Mouse (Mus musculus): Measurements from ENCODE around the gene Dusp1.

The Dusp1 gene

GRCm38 (mm10) chr17:26584063-26584462, 22.1 kb upstream of the Dusp1 start:
- no peak for DNase-seq (ENCODE audit: low spot score in 2 of 2)

- no peak for DNase-seq (ENCODE audit: low spot score in 2 of 2)
These were observed 21.7 kb upstream of the Dusp1 start for GRCm38 (mm10) chr17:26583606-26584005.

- DNase-seq (ENCODE audit: low spot score in 2 of 2), result no peak
These were observed 21.1 kb upstream of the Dusp1 start for GRCm38 (mm10) chr17:26583056-26583455.

- DNase-seq (ENCODE audit: low spot score in 2 of 2), result no peak
These were observed 20.4 kb upstream of the Dusp1 start for GRCm38 (mm10) chr17:26582297-26582696.

- no peak for DNase-seq (ENCODE audit: low spot score in 2 of 2)
These were observed 19.0 kb upstream of the Dusp1 start for GRCm38 (mm10) chr17:26580873-26581401.

DNA sequence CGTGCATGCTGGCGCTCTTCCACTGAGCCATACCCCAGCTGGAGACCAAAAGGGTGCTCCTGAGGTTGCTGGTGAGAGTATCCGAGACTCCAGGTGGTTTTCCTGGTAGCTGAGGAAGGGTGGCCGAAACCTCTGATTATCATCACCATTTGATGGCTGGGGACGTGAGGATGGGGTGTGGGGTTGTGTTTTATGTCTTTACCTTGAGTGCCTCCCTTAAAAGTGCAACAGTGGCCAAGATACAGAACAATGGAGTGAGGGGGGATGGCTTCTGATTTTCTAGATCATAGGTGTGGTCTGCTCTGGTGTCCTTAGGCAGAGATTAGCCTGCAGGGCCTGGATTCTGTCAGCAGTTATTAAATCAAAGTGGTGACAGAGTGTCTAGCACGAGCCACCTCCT, 17.5 kb upstream of the Dusp1 start:
- no peak for DNase-seq (ENCODE audit: low spot score in 2 of 2)

GRCm38 (mm10) chr17:26578771-26579170, 16.8 kb upstream of the Dusp1 start:
- DNase-seq (ENCODE audit: low spot score in 2 of 2), result no peak

GRCm38 (mm10) chr17:26578162-26578561, 16.2 kb upstream of the Dusp1 start:
- no peak for DNase-seq (ENCODE audit: low spot score in 2 of 2)

DNA sequence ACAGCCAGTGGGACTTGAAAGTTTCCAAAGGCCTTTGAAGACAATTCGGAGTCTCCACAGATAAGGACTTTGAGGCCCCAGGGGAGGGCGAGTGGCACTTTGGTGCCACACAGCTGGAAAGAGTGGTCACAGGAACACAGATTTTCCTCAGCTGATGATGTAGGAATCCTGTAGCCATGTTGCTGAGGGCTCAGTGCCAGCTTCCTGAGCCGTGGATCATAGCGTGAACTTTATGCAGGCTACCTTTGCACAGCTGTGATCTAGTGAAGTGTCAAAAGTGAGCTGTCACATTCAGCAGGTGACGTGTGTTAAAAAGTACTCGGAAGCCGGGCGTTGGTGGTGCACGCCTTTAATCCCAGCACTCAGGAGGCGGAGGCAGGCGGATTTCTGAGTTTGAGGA, 15.4 kb upstream of the Dusp1 start:
- no peak for DNase-seq (ENCODE audit: low spot score in 2 of 2)

DNA sequence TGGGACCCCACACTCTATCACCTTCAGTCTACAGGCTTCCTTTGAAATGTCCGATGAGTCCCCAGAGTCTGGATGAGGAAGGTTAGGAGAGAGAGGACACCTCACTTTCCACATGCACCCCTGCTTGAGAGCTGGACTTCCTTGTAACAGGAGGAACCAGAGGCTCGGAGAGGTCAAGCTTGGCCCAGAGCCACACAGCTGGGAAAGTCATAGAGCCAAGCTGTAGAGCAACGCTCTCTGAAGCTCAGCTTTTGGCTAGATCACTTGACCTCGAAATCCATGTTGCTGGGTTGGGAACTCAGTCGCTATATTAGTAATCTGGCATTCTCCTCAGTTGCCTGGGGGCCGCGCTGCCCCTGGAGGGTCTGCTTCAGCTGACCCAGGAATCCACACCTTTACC, 14.9 kb upstream of the Dusp1 start:
- DNase-seq (ENCODE audit: low spot score in 2 of 2), result peak in 1 of 2 experiments; percentile 70

DNA sequence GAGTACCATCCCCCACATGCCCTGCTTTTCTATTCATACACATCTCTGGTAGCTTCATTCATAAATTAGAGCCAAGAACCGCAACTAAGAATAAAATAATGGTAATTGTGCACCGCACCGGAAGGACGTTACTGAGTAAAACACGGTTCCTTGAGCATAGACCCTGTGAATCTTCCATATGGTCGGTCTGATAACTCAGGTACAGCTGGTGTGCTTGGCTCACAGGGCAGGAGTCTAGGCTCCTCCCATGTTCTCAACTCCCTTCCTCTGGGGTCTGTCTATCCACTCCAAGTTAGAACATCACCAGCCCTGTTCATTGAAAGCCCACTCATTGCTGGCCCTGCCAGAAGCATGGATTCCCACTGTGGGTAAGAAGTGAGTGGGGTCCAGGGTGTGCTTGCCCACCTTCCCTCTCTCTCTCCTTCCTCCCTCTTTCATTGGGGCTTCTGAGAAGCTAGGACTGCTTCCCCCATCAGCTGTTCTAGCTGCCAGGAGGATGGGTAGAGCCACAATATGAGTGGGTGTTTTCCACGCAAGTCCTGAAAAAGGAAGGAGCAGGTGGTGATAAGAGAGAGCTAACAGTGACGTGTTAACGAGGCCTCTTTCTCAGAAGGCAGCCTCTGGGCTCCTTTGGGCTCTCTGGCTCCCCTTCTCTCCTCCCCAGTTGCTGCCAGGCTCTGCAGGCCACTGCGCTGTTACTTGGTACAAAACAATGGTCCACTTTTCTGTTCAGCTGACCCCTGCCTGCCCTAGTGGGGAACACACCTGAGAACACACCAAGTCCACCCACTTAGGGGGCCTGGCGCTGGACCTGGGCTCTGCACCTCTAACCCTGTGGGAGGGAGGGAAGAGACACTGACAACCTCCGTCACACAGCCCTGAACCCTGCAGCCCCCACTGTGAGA, 14.1 kb upstream of the Dusp1 start:
- DNase-seq (ENCODE audit: low spot score in 2 of 2), result no peak

DNA sequence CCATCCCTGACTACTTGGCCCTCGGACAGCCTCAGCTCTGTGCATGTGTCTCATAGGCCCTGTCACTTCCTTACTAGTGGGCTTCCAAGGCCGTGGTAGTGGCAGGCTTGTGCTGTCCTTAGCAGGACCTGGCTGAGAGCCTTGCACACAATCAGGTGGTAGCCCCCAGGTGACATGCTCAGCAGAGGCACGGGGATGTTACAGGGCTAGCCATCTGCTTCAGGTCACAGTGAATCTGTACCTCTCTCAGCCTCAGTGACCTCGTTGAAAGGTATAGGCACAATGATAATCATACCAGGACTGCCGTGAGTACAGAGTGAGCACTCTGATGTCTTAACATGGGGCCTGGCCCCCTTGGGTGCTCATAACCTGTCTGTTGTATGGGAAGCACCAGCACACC, 12.8 kb upstream of the Dusp1 start:
- DNase-seq (ENCODE audit: low spot score in 2 of 2), result no peak

- no peak for DNase-seq (ENCODE audit: low spot score in 2 of 2)
These were observed 12.2 kb upstream of the Dusp1 start for GRCm38 (mm10) chr17:26574118-26574517.

- DNase-seq (ENCODE audit: low spot score in 2 of 2), result no peak
These were observed 10.3 kb upstream of the Dusp1 start for GRCm38 (mm10) chr17:26572265-26572664.

GRCm38 (mm10) chr17:26571377-26571776, 9.4 kb upstream of the Dusp1 start:
- DNase-seq (ENCODE audit: low spot score in 2 of 2), result peak in 1 of 2 experiments; percentile 81

DNA sequence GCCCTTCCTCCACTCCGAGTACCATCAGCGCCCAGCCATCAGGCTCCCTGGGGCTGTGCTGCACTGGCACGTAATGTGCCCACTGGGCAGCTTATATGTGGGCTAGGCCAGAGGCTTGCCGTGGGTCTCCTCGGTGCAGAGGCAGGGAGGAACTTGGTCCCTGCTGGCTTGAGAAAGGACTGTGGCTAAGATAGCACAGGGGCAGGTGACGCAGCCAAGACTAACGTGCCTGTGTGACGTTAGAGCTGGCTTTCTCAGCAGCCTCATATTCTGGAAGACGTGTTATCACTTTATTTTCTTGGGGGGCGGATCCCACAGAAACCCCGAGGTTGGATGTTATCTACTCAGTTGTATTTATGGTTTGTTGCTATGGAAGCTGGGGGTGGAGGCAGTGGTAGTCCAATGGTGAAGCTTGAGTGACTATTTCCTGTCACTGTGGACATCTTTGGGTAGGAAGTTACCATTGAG, 8.8 kb upstream of the Dusp1 start:
- no peak for DNase-seq (ENCODE audit: low spot score in 2 of 2)

GRCm38 (mm10) chr17:26569594-26570350, 7.8 kb upstream of the Dusp1 start:
- no peak for DNase-seq (ENCODE audit: low spot score in 2 of 2)

DNA sequence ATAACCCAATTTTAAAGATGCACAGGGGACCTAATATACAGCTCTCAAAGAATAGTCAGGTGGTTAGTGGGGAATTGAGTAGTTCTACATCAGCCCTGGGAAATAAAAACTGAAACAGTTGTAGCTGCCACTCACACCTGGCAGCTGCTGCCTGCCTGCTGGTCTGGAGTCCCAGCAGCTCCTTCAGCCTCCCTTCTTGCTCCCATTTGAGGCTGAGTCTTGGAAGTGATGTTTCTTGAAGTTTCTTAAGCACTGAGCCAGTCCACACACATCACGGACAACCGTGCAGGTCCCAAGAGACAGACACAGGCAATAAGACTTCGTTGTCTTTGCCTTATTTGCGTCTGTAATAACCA, 5.9 kb upstream of the Dusp1 start:
- DNase-seq (ENCODE audit: low spot score in 2 of 2), result no peak

DNA sequence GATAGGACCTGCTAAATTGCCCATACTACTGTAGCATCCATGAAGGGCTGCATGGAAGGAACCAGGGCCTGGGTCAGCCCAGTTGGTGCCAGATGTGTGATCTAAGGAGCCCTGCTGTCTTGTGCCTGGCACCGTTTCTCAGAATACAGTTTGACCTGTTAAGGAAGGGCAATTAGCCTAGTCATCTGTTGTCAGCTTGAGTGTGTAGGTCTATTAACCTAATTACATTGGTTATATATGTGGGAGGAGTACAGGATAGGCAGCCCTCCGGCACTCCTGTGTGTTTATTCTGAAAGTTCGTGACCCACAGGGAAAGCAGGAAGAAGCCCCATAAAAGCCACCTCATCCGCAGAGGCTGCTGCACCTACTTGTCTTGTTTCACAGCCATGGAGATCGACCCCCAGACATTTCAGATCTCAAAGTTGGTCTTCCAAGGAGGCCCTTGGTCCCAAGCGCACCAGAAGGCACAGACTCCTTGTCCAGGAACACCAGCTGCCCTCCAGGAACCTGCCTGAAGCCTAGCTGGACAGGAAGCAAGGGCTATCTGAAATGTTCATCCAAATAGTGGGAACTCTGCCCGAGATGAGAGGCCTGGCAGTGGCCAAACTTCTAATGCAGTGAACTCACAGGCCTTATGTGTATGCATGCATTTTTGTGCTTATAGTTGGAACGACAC, 5.4 kb upstream of the Dusp1 start:
- DNase-seq (ENCODE audit: low spot score in 2 of 2), result no peak

DNA sequence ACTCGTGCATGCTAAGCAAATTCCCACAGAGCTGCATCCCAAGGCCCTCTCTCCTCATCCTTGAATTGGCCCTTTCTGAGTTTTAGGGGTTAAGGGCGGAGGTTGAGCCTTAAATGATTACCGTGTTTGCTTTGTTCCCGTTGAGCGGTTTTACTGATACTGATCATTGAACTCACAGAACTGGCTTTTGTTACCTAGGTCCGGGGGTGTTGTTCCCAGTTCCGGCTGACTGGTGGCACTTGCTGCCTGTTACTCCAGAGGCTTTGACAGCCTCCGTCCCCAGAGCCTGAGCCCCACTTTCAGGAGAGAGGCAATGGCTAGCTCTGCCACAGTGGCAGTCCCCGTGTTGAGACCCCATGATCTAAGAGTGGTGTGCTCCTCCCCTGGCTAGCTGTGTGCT, 2.5 kb upstream of the Dusp1 start:
- peak in 1 of 2 experiments; percentile 45 for DNase-seq (ENCODE audit: low spot score in 2 of 2)

- no peak for DNase-seq (ENCODE audit: low spot score in 2 of 2)
These were observed 1.5 kb upstream of the Dusp1 start for GRCm38 (mm10) chr17:26563476-26563875.

GRCm38 (mm10) chr17:26562292-26562691, 364 bp upstream of the Dusp1 start:
- no peak for DNase-seq (ENCODE audit: low spot score in 2 of 2)
